Mouse (Mus musculus) ES-E14 (cell line): ENCODE results near the gene Creb3l4. TPM values are rescaled to one million over a fixed set of nuclear protein-coding genes. Genes with fewer than 3 reads are reported as not detected.

ENCODE experiments used
- DNase-seq: peaks from one replicate; pipeline ENCODE4 v3.0.0-alpha.2; 2013; ENCODE audit warnings: low read depth, low spot score
- H3K27ac ChIP-seq: 2 replicates; pipeline ENCODE4 v1.5.1; 2012; ENCODE audit warnings: low read depth, mild to moderate bottlenecking, low read length, moderate library complexity, mixed read lengths; ENCODE audit not compliant: poor library complexity, insufficient read depth, severe bottlenecking
- H3K36me3 ChIP-seq: 2 replicates; pipeline ENCODE4 v1.6.1; 2012; ENCODE audit warnings: mild to moderate bottlenecking, low read length, moderate library complexity, mixed read lengths; ENCODE audit not compliant: control insufficient read depth, poor library complexity, insufficient read depth, severe bottlenecking
- H3K4me1 ChIP-seq, 2 experiments: fragments of 150-350 bp in 1 of 2; sonication (generic) in 1 of 2; 2 replicates each; pipeline ENCODE4 v1.6.1; 2012; ENCODE audit warnings: low read length in 2 of 2, mild to moderate bottlenecking in 1 of 2, mixed read lengths in 1 of 2; ENCODE audit not compliant: control insufficient read depth in 2 of 2, insufficient read depth in 2 of 2, poor library complexity in 1 of 2
- H3K4me3 ChIP-seq, 2 experiments: fragments of 150-350 bp in 1 of 2; sonication (generic) in 1 of 2; 2 replicates each; pipeline ENCODE4 v1.5.1; 2012; ENCODE audit warnings: low read length in 2 of 2, low read depth in 1 of 2, mild to moderate bottlenecking in 1 of 2, mixed read lengths in 1 of 2; ENCODE audit not compliant: insufficient read depth in 1 of 2, poor library complexity in 1 of 2, severe bottlenecking in 1 of 2
- H3K9ac ChIP-seq: 2 replicates; pipeline ENCODE4 v1.6.1; 2012; ENCODE audit warnings: low read depth, mild to moderate bottlenecking, low read length, mixed read lengths; ENCODE audit not compliant: poor library complexity, insufficient read depth, severe bottlenecking
- H3K9me3 ChIP-seq: fragments of 150-350 bp; sonication (generic); 2 replicates; pipeline ENCODE4 v1.6.1; 2012; ENCODE audit warnings: low read depth, mild to moderate bottlenecking, low read length; ENCODE audit not compliant: control insufficient read depth, insufficient read depth
- CHD2 ChIP-seq: IDR thresholded peaks from 2 replicates; pipeline ENCODE4 v1.6.1; 2014; ENCODE audit warnings: mild to moderate bottlenecking, low read depth, low read length, inconsistent platforms
- HCFC1 ChIP-seq: IDR thresholded peaks from 2 replicates; pipeline ENCODE4 v1.6.1; 2012; ENCODE audit warnings: low read length, inconsistent platforms, borderline replicate concordance; ENCODE audit not compliant: insufficient read depth
- MAFK ChIP-seq: IDR thresholded peaks from 2 replicates; pipeline ENCODE4 v1.6.1; 2014; ENCODE audit warnings: mild to moderate bottlenecking, low read depth, low read length, inconsistent platforms; ENCODE audit not compliant: insufficient read depth
- ZC3H11A ChIP-seq: IDR thresholded peaks from 2 replicates; pipeline ENCODE4 v1.6.1; 2012; ENCODE audit warnings: low read depth, mild to moderate bottlenecking, inconsistent platforms, low read length, borderline replicate concordance
- ZNF384 ChIP-seq: IDR thresholded peaks from 2 replicates; pipeline ENCODE4 v1.6.1; 2012; ENCODE audit warnings: low read depth, low read length, inconsistent platforms
- in situ Hi-C, 2 experiments: fragments of 600-800 bp; cut with MboI; formaldehyde crosslinking; loops; one replicate each; pipeline ENCODE4 v1.15.1; 2025; ENCODE audit warnings: low sequenced_read_pairs in 2 of 2, inconsistent platforms in 1 of 2; ENCODE audit not compliant: unreplicated experiment in 2 of 2
- total RNA-seq: library from RNA; depleted of rRNA; stranded (reverse); fragments of 300-350 nt; gene quantifications from 2 replicates; pipeline ENCODE4 v1.2.3, GENCODE M21; 2012

Creb3l4 gene
- total RNA-seq, 1 experiment = 2.3 TPM

- Histone ChIP-seq H3K9ac (peak within 1 kb of the TSS; percentile 99), H3K9me3 (no peaks in the 10 kb centered on the region), H3K4me1 (peaks cover 0 to 7% of the 10 kb centered on the region in 2 experiments; a peak in 1 of 4 replicates), H3K36me3 (peaks cover 29% of the 10 kb centered on the region), H3K4me3 (peak within 1 kb of the TSS; percentile 88 to 95), H3K27ac (peak within 1 kb of the TSS; percentile 94)
- in situ Hi-C loops = no loop called here
- DNase-seq = peak; percentile 82
- TF ChIP-seq ZC3H11A (no peak), HCFC1 (peak; percentile 90)
Observed at GRCm38 (mm10) chr3:90213377-90213866, 29.9 kb downstream of the Creb3l4 start, which contains the start of the genes Rps27 and Rab13. TSS of gene Rps27 (minus strand) at chr3:90213651. TSS of gene Rab13 (plus strand) at chr3:90213695.

- DNase-seq = no peak
- Histone ChIP-seq H3K27ac (no peak overlapping the region), H3K36me3 (peaks cover 36% of the 10 kb centered on the region), H3K9me3 (no peaks in the 10 kb centered on the region), H3K4me3 (peak overlapping the region; percentile 88 to 95), H3K4me1 (peaks cover 0 to 8% of the 10 kb centered on the region in 2 experiments; a peak in 1 of 4 replicates), H3K9ac (peak overlapping the region; percentile 99)
- in situ Hi-C loops = no loop called here
- TF ChIP-seq ZNF384 (no peak), HCFC1 (no peak), CHD2 (no peak), ZC3H11A (no peak), MAFK (no peak)
Observed at GRCm38 (mm10) chr3:90212723-90213122, 30.6 kb downstream of the Creb3l4 start.

GRCm38 (mm10) chr3:90211475-90212398 is 31.6 kb downstream of the Creb3l4 start:
- TF ChIP-seq MAFK (no peak), CHD2 (no peak), ZC3H11A (no peak), ZNF384 (no peak), HCFC1 (no peak; the same call in 1 of the 2 replicates)
- H3K36me3 ChIP-seq = peaks cover 37% of the 10 kb centered on the region
- H3K4me1 ChIP-seq = peaks cover 0 to 6% of the 10 kb centered on the region in 2 experiments; a peak in 1 of 4 replicates
- peak overlapping the region; percentile 65 for H3K9ac ChIP-seq
- no peak for DNase-seq
- H3K27ac ChIP-seq = no peak overlapping the region; the same call in 1 of the 2 replicates
- in situ Hi-C loops = no loop called here
- H3K9me3 ChIP-seq = no peaks in the 10 kb centered on the region
- H3K4me3 ChIP-seq = peak overlapping the region; percentile 88 to 95

GRCm38 (mm10) chr3:90209908-90210566 is 33.3 kb downstream of the Creb3l4 start:
- 0 out of 2 replicates have a peak, but pooled peaks have one; percentile 11 for TF ChIP-seq ZNF384
- TF ChIP-seq CHD2 = no peak
- Histone ChIP-seq H3K4me3 (peak overlapping the region in 1 of 2 experiments; percentile 21; a peak in 1 of 4 replicates), H3K36me3 (peaks cover 37% of the 10 kb centered on the region), H3K27ac (no peak overlapping the region; the same call in 1 of the 2 replicates), H3K9me3 (no peaks in the 10 kb centered on the region), H3K4me1 (peaks cover 0 to 6% of the 10 kb centered on the region in 2 experiments; a peak in 1 of 4 replicates), H3K9ac (peak overlapping the region; percentile 33; the same call in 1 of the 2 replicates)
- no peak for DNase-seq
- in situ Hi-C loops = no loop called here
